Mouse (Mus musculus) fibroblast of lung, adult 2 months (primary cell): ENCODE results near the gene Olfr685.

Source experiments
- DNase-seq: peaks from one replicate; pipeline ENCODE4 v3.0.0-alpha.2; 2011; ENCODE audit warnings: low read depth

Olfr685 gene

DNA sequence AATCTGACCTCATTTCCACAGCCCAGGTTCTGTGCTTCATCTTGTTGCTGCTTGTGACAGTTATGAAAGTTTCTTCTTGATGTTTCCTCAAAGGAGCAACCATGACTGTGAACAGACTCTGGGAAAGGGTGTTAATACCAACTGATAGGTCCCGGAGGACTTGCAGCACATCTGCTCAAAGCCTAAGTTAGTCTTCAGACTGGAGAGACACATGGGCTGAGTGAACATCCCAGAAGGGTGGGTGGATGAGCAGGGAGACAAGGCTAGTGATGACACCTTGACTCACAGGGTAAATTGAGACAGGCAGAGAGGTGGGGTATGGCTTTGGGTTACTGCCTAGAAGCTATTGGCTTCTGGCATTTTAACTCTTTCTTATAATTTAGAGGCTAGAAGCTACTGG, at the start of gene Olfr685:
Olfr685 (minus strand) TSS at position 101 of the 400 bp plus-strand sequence.
- no peak for DNase-seq

GRCm38 (mm10) chr7:105229386-105229785, 43.6 kb upstream of the Olfr685 start:
- DNase-seq = no peak

DNA sequence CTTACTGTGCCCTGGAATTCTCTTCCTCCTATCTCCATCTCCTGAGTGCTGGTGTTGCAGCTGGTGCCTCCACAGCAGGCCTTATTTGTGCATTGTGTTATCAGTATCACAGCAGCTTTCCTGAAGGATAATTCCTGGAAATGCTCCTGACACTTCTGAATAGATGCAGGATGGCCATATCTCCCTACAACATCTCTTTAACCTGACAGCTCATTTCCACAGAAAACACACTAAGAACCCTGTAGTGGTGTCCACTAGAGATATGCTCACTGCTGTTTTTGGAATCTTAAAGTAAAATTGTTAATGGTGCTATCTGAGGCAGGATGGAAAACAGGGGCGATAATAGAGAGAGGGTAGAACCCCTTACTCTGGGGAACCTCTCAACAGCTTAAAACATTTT, 42.3 kb upstream of the Olfr685 start:
- DNase-seq = no peak

GRCm38 (mm10) chr7:105226703-105227102, 40.9 kb upstream of the Olfr685 start:
- no peak for DNase-seq

DNA sequence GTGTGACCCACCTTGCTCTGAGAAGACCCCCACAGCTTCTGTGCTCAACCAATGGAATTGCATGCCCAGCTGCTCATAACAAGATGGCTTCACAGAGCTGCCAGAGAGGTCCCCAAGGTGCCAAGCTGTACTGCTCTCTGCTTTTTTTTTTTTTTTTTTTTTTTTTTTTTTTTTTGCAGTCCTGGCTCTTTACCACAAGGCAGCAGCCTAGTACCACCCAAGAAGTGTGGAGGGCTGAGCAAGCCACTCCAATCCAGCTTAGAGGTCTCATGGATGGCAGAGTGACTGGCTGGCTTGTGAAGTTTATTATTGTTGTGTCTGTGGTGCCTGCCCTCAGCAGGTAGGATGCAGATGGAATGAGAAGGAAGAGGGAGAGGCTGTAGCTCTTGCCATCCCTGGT, 40.3 kb upstream of the Olfr685 start:
- no peak for DNase-seq

- no peak for DNase-seq
Measured at GRCm38 (mm10) chr7:105218281-105218680, 32.5 kb upstream of the Olfr685 start.

GRCm38 (mm10) chr7:105214761-105215160, 28.9 kb upstream of the Olfr685 start:
- no peak for DNase-seq

DNA sequence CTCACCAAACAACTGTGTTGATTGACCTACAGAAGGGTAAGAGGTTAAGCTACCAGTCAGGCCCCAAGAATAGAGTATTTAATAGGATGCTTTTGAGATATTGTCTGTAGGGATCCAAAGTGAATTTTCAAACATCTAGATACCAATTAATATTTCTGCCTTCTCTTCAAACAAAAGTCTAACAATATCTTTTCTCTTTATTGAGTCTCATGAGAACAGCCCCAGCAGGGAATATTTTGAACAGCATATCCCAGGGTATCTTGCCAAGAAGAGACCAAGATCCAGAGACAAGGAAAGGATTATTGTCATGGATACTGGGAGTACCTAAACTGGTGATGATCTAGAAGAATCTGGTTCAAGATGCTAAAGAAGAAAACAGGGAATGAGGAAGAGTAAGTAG, 21.6 kb upstream of the Olfr685 start, which contains the start of gene Olfr686:
Olfr686 (minus strand) TSS at position 101 of the 400 bp plus-strand sequence.
- DNase-seq = no peak

DNA sequence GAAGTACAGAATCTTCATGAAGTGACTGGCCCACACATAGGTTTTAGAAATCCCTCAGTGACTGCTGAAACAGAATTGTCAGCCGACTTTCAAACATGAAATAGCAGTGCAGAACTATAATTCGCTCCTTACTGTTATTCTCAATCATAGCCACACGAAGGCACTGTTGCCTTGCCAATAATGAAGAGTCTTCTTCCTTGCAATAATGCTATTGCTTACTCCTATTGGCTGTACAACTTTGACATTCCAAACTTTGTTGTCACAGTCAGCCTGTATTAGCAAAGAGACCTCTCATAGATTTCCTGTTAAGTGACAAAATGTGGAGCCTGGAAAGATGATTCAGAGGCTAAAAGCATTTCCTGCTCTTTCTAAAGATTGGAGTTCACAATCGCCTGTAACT, 15.0 kb downstream of the Olfr685 start:
- peak; percentile 2 for DNase-seq

- DNase-seq = no peak
Measured at GRCm38 (mm10) chr7:105163553-105163952, 22.3 kb downstream of the Olfr685 start, which contains the start of gene Olfr684. TSS of gene Olfr684 (minus strand) at chr7:105163653.

- no peak for DNase-seq
Measured at GRCm38 (mm10) chr7:105146912-105147311, 38.9 kb downstream of the Olfr685 start, which contains the start of gene Olfr683. TSS of gene Olfr683 (minus strand) at chr7:105147012.

GRCm38 (mm10) chr7:105141275-105141674, 44.5 kb downstream of the Olfr685 start:
- DNase-seq = no peak
